Mouse (Mus musculus) liver, embryonic 12.5 days (tissue): ENCODE data around the gene Clstn1. TPM values are rescaled to one million over a fixed set of nuclear protein-coding genes. Genes with fewer than 3 reads are reported as not detected.

Experiments
- ATAC-seq: fragments of 200-750 bp; cut with Nextera tagmentation; 2 replicates; pipeline ENCODE4 v1.8.0; 2017; ENCODE audit warnings: moderate number of reproducible peaks, mild to moderate bottlenecking, moderate library complexity
- H3K27ac ChIP-seq: fragments of 300-500 bp; sonication (generic); 2 replicates; pipeline ENCODE4 v1.5.1; 2016; ENCODE audit warnings: mild to moderate bottlenecking
- H3K27me3 ChIP-seq: fragments of 300-500 bp; sonication (generic); replicated peaks from 2 replicates; pipeline ENCODE4 v1.6.1; 2016; ENCODE audit warnings: mild to moderate bottlenecking, moderate library complexity
- H3K36me3 ChIP-seq: fragments of 300-500 bp; sonication (generic); 2 replicates; pipeline ENCODE4 v1.6.1; 2016; ENCODE audit warnings: mild to moderate bottlenecking, moderate library complexity
- H3K4me1 ChIP-seq: fragments of 300-500 bp; sonication (generic); 2 replicates; pipeline ENCODE4 v1.6.1; 2016
- H3K4me2 ChIP-seq: fragments of 300-500 bp; sonication (generic); 2 replicates; pipeline ENCODE4 v1.6.1; 2016; ENCODE audit warnings: mild to moderate bottlenecking, moderate library complexity
- H3K4me3 ChIP-seq: fragments of 300-500 bp; sonication (generic); 2 replicates; pipeline ENCODE4 v1.5.1; 2016; ENCODE audit warnings: mild to moderate bottlenecking, moderate library complexity
- H3K9ac ChIP-seq: fragments of 300-500 bp; sonication (generic); 2 replicates; pipeline ENCODE4 v1.6.1; 2016; ENCODE audit warnings: mild to moderate bottlenecking, moderate library complexity
- H3K9me3 ChIP-seq: fragments of 300-500 bp; sonication (generic); replicated peaks from 2 replicates; pipeline ENCODE4 v1.6.1; 2016; ENCODE audit warnings: mild to moderate bottlenecking, moderate library complexity
- WGBS: fragments of 180-500 bp; shearing (Covaris S2); methylation state at CpG from one replicate; pipeline ENCODE4 v1.1.7; 2016; ENCODE audit not compliant: insufficient replicate concordance; 5-methylcytosine and 5-hydroxymethylcytosine counted together
- polyA plus RNA-seq: library from polyadenylated mRNA; unstranded; fragments of >200 nt; fragmentation: Nextera tagmentation; extraction: Ambion mirVana; gene quantifications from 2 replicates; pipeline ENCODE4 v1.2.1, GENCODE M21; 2016

Clstn1 gene
- polyA plus RNA-seq, 1 experiment from 2014 or later, result 6.9 TPM

GRCm38 (mm10) chr4:149623711-149624110 lies 37.4 kb downstream of the Clstn1 start:
- no peak for ATAC-seq
- H3K9me3 ChIP-seq, result no peaks in the 10 kb centered on the region
- no peaks in the 10 kb centered on the region for H3K36me3 ChIP-seq
- no peaks in the 10 kb centered on the region for H3K27me3 ChIP-seq
- no peaks in the 10 kb centered on the region for H3K4me1 ChIP-seq
- no peak overlapping the region for H3K27ac ChIP-seq
- no peak overlapping the region for H3K4me2 ChIP-seq
- no peak overlapping the region for H3K4me3 ChIP-seq
- WGBS, result 69% methylated on average over 5 of the region's 5 CpGs
- no peak overlapping the region for H3K9ac ChIP-seq

- Histone ChIP-seq H3K9me3 (no peaks in the 10 kb centered on the region), H3K4me3 (no peak overlapping the region), H3K27ac (no peak overlapping the region), H3K4me2 (no peak overlapping the region), H3K27me3 (no peaks in the 10 kb centered on the region), H3K36me3 (no peaks in the 10 kb centered on the region), H3K4me1 (peaks cover 2% of the 10 kb centered on the region; the same call in 1 of the 2 replicates), H3K9ac (no peak overlapping the region)
- ATAC-seq, result no peak
- 82% methylated on average over 17 of the region's 17 CpGs for WGBS
Measured at GRCm38 (mm10) chr4:149626809-149627208, 40.5 kb downstream of the Clstn1 start.

GRCm38 (mm10) chr4:149628372-149628771 lies 42.1 kb downstream of the Clstn1 start:
- Histone ChIP-seq H3K36me3 (no peaks in the 10 kb centered on the region), H3K4me3 (no peak overlapping the region), H3K9ac (no peak overlapping the region), H3K4me1 (peaks cover 18% of the 10 kb centered on the region), H3K4me2 (no peak overlapping the region), H3K27ac (no peak overlapping the region), H3K27me3 (no peaks in the 10 kb centered on the region), H3K9me3 (no peaks in the 10 kb centered on the region)
- 55% methylated on average over 10 of the region's 10 CpGs for WGBS
- no peak for ATAC-seq

- no peak for ATAC-seq
- Histone ChIP-seq H3K4me1 (peaks cover 22% of the 10 kb centered on the region), H3K27me3 (no peaks in the 10 kb centered on the region), H3K27ac (no peak overlapping the region), H3K9me3 (no peaks in the 10 kb centered on the region), H3K36me3 (no peaks in the 10 kb centered on the region), H3K4me2 (no peak overlapping the region), H3K4me3 (no peak overlapping the region), H3K9ac (no peak overlapping the region)
- WGBS, result 86% methylated on average over 9 of the region's 9 CpGs
Measured at GRCm38 (mm10) chr4:149628810-149629209, 42.5 kb downstream of the Clstn1 start.

- H3K4me2 ChIP-seq, result peak overlapping the region; percentile 42
- H3K36me3 ChIP-seq, result no peaks in the 10 kb centered on the region
- ATAC-seq, result peak; percentile 92
Measured at GRCm38 (mm10) chr4:149632670-149633307, 46.5 kb downstream of the Clstn1 start.

GRCm38 (mm10) chr4:149634157-149634556 lies 47.9 kb downstream of the Clstn1 start:
- no peak overlapping the region for H3K4me3 ChIP-seq
- H3K36me3 ChIP-seq, result no peaks in the 10 kb centered on the region
- no peaks in the 10 kb centered on the region for H3K9me3 ChIP-seq
- WGBS, result 47% methylated on average over 1 of the region's 1 CpGs
- no peak overlapping the region for H3K9ac ChIP-seq
- no peak overlapping the region for H3K4me2 ChIP-seq
- no peak for ATAC-seq
- peak overlapping the region; percentile 82; the same call in 1 of the 2 replicates for H3K27ac ChIP-seq
- H3K4me1 ChIP-seq, result peaks cover 37% of the 10 kb centered on the region
- no peaks in the 10 kb centered on the region for H3K27me3 ChIP-seq

More at GRCm38 (mm10) chr4:149632670-149633307, 46.5 kb downstream of the Clstn1 start:
- H3K9ac ChIP-seq, result 0 out of 2 replicates have a peak overlapping the region, but pooled peaks have one; percentile 1
- peaks cover 37% of the 10 kb centered on the region for H3K4me1 ChIP-seq
- H3K27ac ChIP-seq, result peak overlapping the region; percentile 82
- no peak overlapping the region for H3K4me3 ChIP-seq
- no peaks in the 10 kb centered on the region for H3K27me3 ChIP-seq
- H3K9me3 ChIP-seq, result no peaks in the 10 kb centered on the region
- WGBS, result 65% methylated on average over 9 of the region's 9 CpGs

GRCm38 (mm10) chr4:149634966-149635365 lies 48.7 kb downstream of the Clstn1 start:
- Histone ChIP-seq H3K36me3 (no peaks in the 10 kb centered on the region), H3K4me3 (no peak overlapping the region), H3K9me3 (no peaks in the 10 kb centered on the region), H3K27ac (peak overlapping the region; percentile 24; the same call in 1 of the 2 replicates), H3K4me2 (no peak overlapping the region), H3K9ac (no peak overlapping the region), H3K27me3 (no peaks in the 10 kb centered on the region), H3K4me1 (peaks cover 37% of the 10 kb centered on the region)
- 53% methylated on average over 11 of the region's 11 CpGs for WGBS
- ATAC-seq, result no peak

- no peaks in the 10 kb centered on the region for H3K36me3 ChIP-seq
- no peak overlapping the region for H3K27ac ChIP-seq
- WGBS, result 75% methylated on average over 8 of the region's 8 CpGs
- no peak overlapping the region for H3K4me3 ChIP-seq
- no peak overlapping the region for H3K4me2 ChIP-seq
- no peak for ATAC-seq
- no peaks in the 10 kb centered on the region for H3K9me3 ChIP-seq
- H3K4me1 ChIP-seq, result peaks cover 41% of the 10 kb centered on the region
- H3K27me3 ChIP-seq, result no peaks in the 10 kb centered on the region
- H3K9ac ChIP-seq, result no peak overlapping the region
Measured at GRCm38 (mm10) chr4:149635915-149636415, 49.7 kb downstream of the Clstn1 start.

- Histone ChIP-seq H3K27ac (no peak overlapping the region), H3K27me3 (no peaks in the 10 kb centered on the region), H3K4me2 (no peak overlapping the region), H3K4me1 (peaks cover 40% of the 10 kb centered on the region), H3K36me3 (no peaks in the 10 kb centered on the region), H3K9me3 (no peaks in the 10 kb centered on the region), H3K9ac (no peak overlapping the region), H3K4me3 (no peak overlapping the region)
- no peak for ATAC-seq
- 75% methylated on average over 7 of the region's 7 CpGs for WGBS
Measured at GRCm38 (mm10) chr4:149637942-149638341, 51.7 kb downstream of the Clstn1 start.

- Histone ChIP-seq H3K4me1 (peaks cover 17% of the 10 kb centered on the region; the same call in 1 of the 2 replicates), H3K36me3 (peaks cover 10% of the 10 kb centered on the region), H3K4me3 (no peak overlapping the region), H3K27me3 (no peaks in the 10 kb centered on the region), H3K27ac (no peak overlapping the region), H3K9ac (no peak overlapping the region), H3K9me3 (no peaks in the 10 kb centered on the region), H3K4me2 (no peak overlapping the region)
- WGBS, result 71% methylated on average over 9 of the region's 9 CpGs
- no peak for ATAC-seq
Measured at GRCm38 (mm10) chr4:149640831-149641230, 54.6 kb downstream of the Clstn1 start.

GRCm38 (mm10) chr4:149641400-149641799 lies 55.1 kb downstream of the Clstn1 start:
- no peak for ATAC-seq
- no peak overlapping the region for H3K9ac ChIP-seq
- H3K36me3 ChIP-seq, result peaks cover 13% of the 10 kb centered on the region
- H3K4me3 ChIP-seq, result no peak overlapping the region
- H3K4me2 ChIP-seq, result no peak overlapping the region
- H3K27me3 ChIP-seq, result no peaks in the 10 kb centered on the region
- H3K4me1 ChIP-seq, result peaks cover 17% of the 10 kb centered on the region; the same call in 1 of the 2 replicates
- no peaks in the 10 kb centered on the region for H3K9me3 ChIP-seq
- WGBS, result 65% methylated on average over 8 of the region's 8 CpGs
- H3K27ac ChIP-seq, result no peak overlapping the region

GRCm38 (mm10) chr4:149641956-149642355 lies 55.7 kb downstream of the Clstn1 start:
- no peak overlapping the region for H3K4me2 ChIP-seq
- H3K4me3 ChIP-seq, result no peak overlapping the region
- H3K36me3 ChIP-seq, result peaks cover 19% of the 10 kb centered on the region
- no peak overlapping the region for H3K27ac ChIP-seq
- 70% methylated on average over 5 of the region's 5 CpGs for WGBS
- peaks cover 19% of the 10 kb centered on the region; the same call in 1 of the 2 replicates for H3K4me1 ChIP-seq
- ATAC-seq, result no peak
- no peaks in the 10 kb centered on the region for H3K9me3 ChIP-seq
- no peak overlapping the region for H3K9ac ChIP-seq
- H3K27me3 ChIP-seq, result no peaks in the 10 kb centered on the region
